Comparison of ENCODE assay signal across 12 mouse cellular contexts in the genomic region with DNA sequence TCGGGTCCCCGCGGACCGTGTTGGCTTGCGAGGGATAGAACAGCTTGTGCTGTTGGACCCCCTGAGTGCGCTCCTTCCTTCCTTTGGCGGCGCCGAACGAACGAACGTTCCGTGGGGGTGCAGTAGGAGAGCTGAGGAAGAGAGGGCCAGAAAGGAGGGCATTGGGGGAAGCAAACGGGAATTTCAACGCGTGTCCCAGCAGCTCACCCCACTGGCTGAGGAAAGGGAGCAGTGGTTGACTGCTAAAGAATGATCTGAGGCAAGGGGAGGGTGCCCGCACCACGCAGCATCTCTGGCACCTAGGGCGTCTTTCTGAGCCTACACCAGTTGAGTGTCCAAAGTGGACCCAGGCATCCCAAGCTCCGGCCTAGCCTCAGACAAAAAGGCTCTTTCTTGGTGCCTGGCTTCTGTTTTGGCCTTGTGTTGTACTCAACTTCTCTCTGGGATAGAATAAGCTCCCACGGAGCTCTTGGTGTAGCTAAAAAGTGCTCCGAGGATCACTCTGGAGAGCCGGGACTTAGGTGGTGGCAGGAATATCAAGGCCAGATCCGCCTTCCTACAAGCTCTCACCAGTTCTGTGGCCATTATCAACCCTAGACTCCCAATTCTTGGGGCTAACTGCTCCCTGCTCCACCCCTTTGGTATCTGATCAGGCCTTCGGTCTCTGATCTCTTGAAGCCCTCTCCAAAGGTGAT. TPM values are rescaled to one million over a fixed set of nuclear protein-coding genes. Genes with fewer than 3 reads are reported as not detected.
DNase-seq lines count a peak whose midpoint lies in the region; ATAC-seq lines count a peak whose summit lies in the region.
"Had no signal": no experiment of that assay in that cellular context is flagged by ENCODE, and none has a peak within 500 bp of the region (broad histone marks: within the 10 kb centered on the region; RNA-seq: fewer than 3 reads in every experiment).

No protein-coding gene starts in this region.

- peak overlapping the region; percentile 43 for H3K4me3 ChIP-seq in kidney, embryonic 14.5 days (ENCODE audit: low read length)
- peak overlapping the region; percentile 51 for H3K4me3 ChIP-seq in embryonic facial prominence, embryonic 13.5 days
- H3K4me3 ChIP-seq in hindbrain, embryonic 15.5 days: peak overlapping the region; percentile 44
- peak overlapping the region; percentile 48 for H3K4me3 ChIP-seq in midbrain, embryonic 16.5 days (ENCODE audit: low read depth, low read length)

- no peak for ATAC-seq in kidney, embryonic 14.5 days (ENCODE audit: low FRiP score, low TSS enrichment)
- no peak for ATAC-seq in embryonic facial prominence, embryonic 13.5 days (ENCODE audit: insufficient number of reproducible peaks, insufficient read depth, low FRiP score, low TSS enrichment, low read depth)
- ATAC-seq in hindbrain, embryonic 15.5 days (ENCODE audit: low FRiP score, low read depth): no peak
- ATAC-seq in midbrain, embryonic 16.5 days: no peak

- no peak overlapping the region for H3K27ac ChIP-seq in kidney, embryonic 14.5 days (ENCODE audit: low read depth, low read length)
- peak overlapping the region; percentile 33; the same call in 1 of the 2 replicates for H3K27ac ChIP-seq in embryonic facial prominence, embryonic 13.5 days
- H3K27ac ChIP-seq in hindbrain, embryonic 15.5 days (replicated peaks): no peak overlapping the region
- H3K27ac ChIP-seq in midbrain, embryonic 16.5 days (ENCODE audit: low read length): no peak overlapping the region

- no peak overlapping the region for H3K9ac ChIP-seq in kidney, embryonic 14.5 days (ENCODE audit: low read depth, low read length)
- H3K9ac ChIP-seq in embryonic facial prominence, embryonic 13.5 days: peak overlapping the region; percentile 61; the same call in 1 of the 2 replicates
- 0 out of 2 replicates have a peak overlapping the region, but pooled peaks have one; percentile 22 for H3K9ac ChIP-seq in hindbrain, embryonic 15.5 days
- no peak overlapping the region for H3K9ac ChIP-seq in midbrain, embryonic 16.5 days (ENCODE audit: low read depth, low read length)

- peaks cover 99% of the 10 kb centered on the region for H3K27me3 ChIP-seq in kidney, embryonic 14.5 days (ENCODE audit: control insufficient read depth, insufficient read depth, low read length)
- peaks cover 100% of the 10 kb centered on the region for H3K27me3 ChIP-seq in embryonic facial prominence, embryonic 13.5 days
- H3K27me3 ChIP-seq in hindbrain, embryonic 15.5 days: peaks cover 90% of the 10 kb centered on the region
- H3K27me3 ChIP-seq in midbrain, embryonic 16.5 days (ENCODE audit: control insufficient read depth, insufficient read depth, low read depth, low read length): peaks cover 69% of the 10 kb centered on the region

- H3K4me1 ChIP-seq in kidney, embryonic 14.5 days (ENCODE audit: control insufficient read depth, insufficient read depth, low read length): peaks cover 13% of the 10 kb centered on the region; the same call in 1 of the 2 replicates
- H3K4me1 ChIP-seq in embryonic facial prominence, embryonic 13.5 days: peaks cover 29% of the 10 kb centered on the region
- peaks cover 42% of the 10 kb centered on the region for H3K4me1 ChIP-seq in hindbrain, embryonic 15.5 days (replicated peaks)
- H3K4me1 ChIP-seq in midbrain, embryonic 16.5 days (ENCODE audit: control insufficient read depth, insufficient read depth, low read length): peaks cover 21% of the 10 kb centered on the region

- H3K4me2 ChIP-seq in kidney, embryonic 14.5 days (replicated peaks; ENCODE audit: low read depth, low read length): peak overlapping the region; percentile 79
- peak overlapping the region; percentile 90 for H3K4me2 ChIP-seq in embryonic facial prominence, embryonic 13.5 days
- peak overlapping the region; percentile 89 for H3K4me2 ChIP-seq in hindbrain, embryonic 15.5 days
- peak overlapping the region; percentile 93 for H3K4me2 ChIP-seq in midbrain, embryonic 16.5 days (ENCODE audit: low read length)

- 5% methylated on average over 25 of the region's 25 CpGs for WGBS in kidney, embryonic 14.5 days
- whole genome bisulfite sequencing in embryonic facial prominence, embryonic 13.5 days: 6% methylated on average over 25 of the region's 25 CpGs
- 8% methylated on average over 21 of the region's 25 CpGs for WGBS in hindbrain, embryonic 15.5 days
- WGBS in midbrain, embryonic 16.5 days: 7% methylated on average over 25 of the region's 25 CpGs

- no peak for DNase-seq in kidney, adult 9 months
- no peak for DNase-seq in lung, adult 18-20 months
- DNase-seq in layer of hippocampus, adult 18-20 months (ENCODE audit: low spot score in 2 of 2): no peak
- DNase-seq in thymus, postnatal 14 days: no peak
- DNase-seq: adrenal gland, postnatal 36 days had no signal

- H3K36me3 ChIP-seq in kidney, embryonic 14.5 days (ENCODE audit: control insufficient read depth, insufficient read depth, low read length): no peaks in the 10 kb centered on the region
- no peaks in the 10 kb centered on the region for H3K36me3 ChIP-seq in embryonic facial prominence, embryonic 13.5 days
- no peaks in the 10 kb centered on the region for H3K36me3 ChIP-seq in hindbrain, embryonic 15.5 days
- H3K36me3 ChIP-seq in midbrain, embryonic 16.5 days (ENCODE audit: control insufficient read depth, insufficient read depth, low read length): no peaks in the 10 kb centered on the region

- H3K9me3 ChIP-seq in kidney, embryonic 14.5 days (ENCODE audit: control insufficient read depth, low read length): no peaks in the 10 kb centered on the region
- H3K9me3 ChIP-seq in embryonic facial prominence, embryonic 13.5 days: no peaks in the 10 kb centered on the region
- no peaks in the 10 kb centered on the region for H3K9me3 ChIP-seq in hindbrain, embryonic 15.5 days
- no peaks in the 10 kb centered on the region for H3K9me3 ChIP-seq in midbrain, embryonic 16.5 days (replicated peaks; ENCODE audit: control insufficient read depth, low read length, poor library complexity, severe bottlenecking)

RNA-seq across cellular contexts. Expression of a gene that starts 0.9 kb away (rescaled TPM):
- polyA plus RNA-seq in kidney, embryonic 14.5 days (2014; fragmentation: Nextera tagmentation; extraction: Ambion mirVana): 0.31 and 0.49 TPM in 2 replicates
- 11.6 and 13.3 TPM in 2 replicates for polyA plus RNA-seq in embryonic facial prominence, embryonic 13.5 days (2015; fragmentation: Nextera tagmentation; extraction: Ambion mirVana)
- polyA plus RNA-seq in hindbrain, embryonic 15.5 days (2015; fragmentation: Nextera tagmentation; extraction: Ambion mirVana): 3.6 and 5.7 TPM in 2 replicates
- 0.87 and 1.4 TPM in 2 replicates for polyA plus RNA-seq in midbrain, embryonic 16.5 days (2015; fragmentation: Nextera tagmentation; extraction: Ambion mirVana)
- not detected for total RNA-seq in layer of hippocampus, adult 18-20 months (2021)
- total RNA-seq: adrenal gland, postnatal 36 days; CH12.LX; common myeloid progenitor, adult 5-6 weeks; left cerebral cortex, postnatal 14 days had no signal

Comparison
In these comparisons a context has a peak if more than half of its experiments do, and no peak if none do; other contexts are left out.
1. H3K9ac ChIP-seq: peak in embryonic facial prominence, embryonic 13.5 days (single experiment) and hindbrain, embryonic 15.5 days (single experiment); none in kidney, embryonic 14.5 days (single experiment) and midbrain, embryonic 16.5 days (single experiment).
2. Peak in every context shown above with its lines, with median percentiles within 50 percentile points of each other: H3K4me2 ChIP-seq and H3K4me3 ChIP-seq.